Mouse (Mus musculus) effector memory CD4-positive, alpha-beta T cell, adult 5 months (primary cell): Measurements from ENCODE around the gene Gm3020. TPM values are rescaled to one million over a fixed set of nuclear protein-coding genes. Genes with fewer than 3 reads are reported as not detected.

ENCODE experiments used
- polyA plus RNA-seq: library from polyadenylated mRNA; unstranded; fragments of 100-300 nt; shearing (Covaris generic); gene quantifications from one replicate; pipeline ENCODE4 v1.2.1, GENCODE M21; 2017

Gm3020 gene
- polyA plus RNA-seq: not detected

GRCm38 (mm10) chr14:3651730-3652129 lies at the start of gene Gm3020:
Gene Gm3020, plus strand, starts transcription at chr14:3652030.

DNA sequence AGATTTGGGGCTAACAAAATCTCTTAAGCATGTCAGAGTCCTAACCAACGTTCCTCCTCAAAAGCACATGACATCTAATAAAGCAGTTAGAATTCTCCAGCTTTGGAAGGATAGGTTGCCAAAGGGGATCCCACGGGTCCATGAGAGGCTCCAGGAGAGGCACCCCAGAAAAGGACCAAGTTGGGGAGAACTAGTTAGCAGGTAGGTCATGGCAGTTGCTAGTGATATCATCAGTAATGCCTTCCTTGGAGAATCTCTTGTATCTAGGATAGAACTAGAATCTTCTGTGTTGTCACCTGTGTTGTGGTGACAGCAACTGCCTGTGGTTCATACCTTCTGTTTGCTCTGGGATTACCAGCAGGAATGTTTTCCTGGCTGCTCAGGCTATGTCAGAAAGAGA lies 17.6 kb upstream of the Gm3020 start, which contains the start of gene Gm3012:
Gene Gm3012, plus strand, starts transcription at position 301 of the 400 bp plus-strand sequence.

DNA sequence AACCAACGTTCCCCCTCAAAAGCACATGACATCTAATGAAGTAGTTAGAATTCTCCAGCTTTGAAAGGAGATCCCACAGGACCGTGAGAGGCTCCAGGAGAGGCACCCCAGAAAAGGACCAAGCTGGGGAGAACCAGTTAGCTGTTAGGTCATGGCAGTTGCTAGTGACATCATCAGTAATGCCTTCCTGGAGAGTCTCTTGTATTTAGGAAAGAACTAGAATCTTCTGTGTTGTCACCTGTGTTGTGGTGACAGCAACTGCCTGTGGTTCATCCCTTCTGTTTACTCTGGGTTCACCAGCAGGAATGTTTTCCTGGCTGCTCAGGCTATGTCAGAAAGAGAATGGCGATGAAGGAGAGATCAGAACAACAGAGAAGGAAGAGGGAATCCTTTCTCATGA lies 36.7 kb downstream of the Gm3020 start, which contains the start of gene Gm3043:
Gene Gm3043, plus strand, starts transcription at position 301 of the 400 bp plus-strand sequence.

Other genes starting within 250 kb of the Gm3020 start
- gene Gm10409, start 239.4 kb upstream of the Gm3020 start, polyA plus RNA-seq: not detected
- gene Gm3005, start 223.9 kb upstream of the Gm3020 start, polyA plus RNA-seq: not detected
- not detected for gene Gm10408, start 202.7 kb upstream of the Gm3020 start, polyA plus RNA-seq
- gene Gm3012, start 17.5 kb upstream of the Gm3020 start, polyA plus RNA-seq: not detected
- not detected for gene Gm3043, start 36.8 kb downstream of the Gm3020 start, polyA plus RNA-seq
- gene Gm3002, start 158.0 kb downstream of the Gm3020 start, polyA plus RNA-seq: not detected
- gene Gm3033, start 194.2 kb downstream of the Gm3020 start, polyA plus RNA-seq: not detected
- gene Gm2916, start 232.1 kb downstream of the Gm3020 start, polyA plus RNA-seq: not detected